Mouse (Mus musculus) CH12.LX (cell line): Measurements from ENCODE around the gene Slc46a2.

Source experiments
- ELF1 ChIP-seq: IDR thresholded peaks from 2 replicates; pipeline ENCODE4 v1.6.1; 2014; ENCODE audit warnings: low read depth, mild to moderate bottlenecking, inconsistent platforms, low read length, improper control_type of control experiment
- KAT2A ChIP-seq: IDR thresholded peaks from 2 replicates; pipeline ENCODE4 v1.6.1; 2012; ENCODE audit warnings: low read length, improper control_type of control experiment, inconsistent platforms; ENCODE audit not compliant: insufficient replicate concordance
- POLR2A ChIP-seq: IDR thresholded peaks from 2 replicates; pipeline ENCODE4 v1.6.1; 2011; ENCODE audit warnings: low read depth, mild to moderate bottlenecking, improper control_type of control experiment, low read length
- TCF12 ChIP-seq: IDR thresholded peaks from 2 replicates; pipeline ENCODE4 v1.6.1; 2014; ENCODE audit warnings: low read depth, mild to moderate bottlenecking, inconsistent platforms, low read length, improper control_type of control experiment

DNA sequence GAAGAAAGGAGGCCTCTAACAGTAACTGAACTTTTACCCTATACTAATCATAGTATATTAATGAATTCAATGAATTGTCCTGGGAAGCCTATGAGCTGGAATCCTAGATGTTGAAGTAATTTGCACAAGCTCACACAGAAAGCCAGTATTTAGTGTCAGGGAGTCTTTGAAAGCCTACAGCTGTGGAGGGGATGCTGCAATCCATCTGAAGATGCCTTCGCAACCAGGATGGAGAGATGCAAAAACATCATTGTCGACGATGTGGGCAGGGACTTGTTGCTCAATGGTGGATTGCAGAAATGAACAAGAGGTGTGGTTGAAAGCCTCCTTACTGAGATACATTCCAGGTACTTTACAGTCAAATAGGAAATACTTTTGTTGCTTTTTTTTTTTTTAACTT is 3.1 kb upstream of the Slc46a2 start:
- TF ChIP-seq TCF12 (no peak), KAT2A (no peak), ELF1 (no peak), POLR2A (no peak)
